Mouse (Mus musculus): ENCODE data around the gene Kcnip3.

The Kcnip3 gene

DNA sequence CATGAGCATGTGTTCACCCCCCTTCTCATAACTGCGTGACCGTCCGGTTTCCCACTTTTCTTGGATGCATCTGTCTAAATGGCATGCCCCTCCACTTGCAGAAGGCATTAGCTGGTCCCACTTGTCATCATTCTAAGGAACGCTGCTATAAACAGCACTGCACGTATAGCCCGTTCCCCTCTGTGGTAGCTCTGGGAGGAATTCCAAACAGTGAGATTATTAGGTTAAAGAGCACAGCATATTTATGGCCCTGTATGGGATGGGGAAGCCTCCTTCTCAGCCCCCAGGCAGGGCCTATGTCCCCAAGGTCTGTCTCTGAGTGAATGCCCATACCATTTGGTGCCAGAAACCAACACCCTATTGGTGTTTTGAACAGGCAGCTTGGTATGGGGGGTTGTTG is 110.8 kb downstream of the Kcnip3 start:
- intact Hi-C loops (cut with DNase I) = no loop called here

All from adrenal gland (tissue).